Mouse (Mus musculus) brain, embryonic 14.5 days (tissue): ENCODE results near the gene Slc25a33.

Experiments used
- CTCF ChIP-seq: fragments of 200-500 bp; IDR thresholded peaks from 2 replicates; pipeline ENCODE4 v1.5.1; 2012; ENCODE audit warnings: inconsistent platforms, mild to moderate bottlenecking, moderate library complexity, borderline replicate concordance; ENCODE audit not compliant: insufficient read depth, insufficient read length; ENCODE audit errors: extremely low read depth
- POLR2A ChIP-seq: fragments of 200-500 bp; IDR thresholded peaks from 2 replicates; pipeline ENCODE4 v1.6.1; 2012; ENCODE audit warnings: mild to moderate bottlenecking, inconsistent platforms, borderline replicate concordance; ENCODE audit not compliant: poor library complexity, insufficient read depth, insufficient read length, severe bottlenecking; ENCODE audit errors: extremely low read depth

- TF ChIP-seq POLR2A (no peak), CTCF (no peak)
Observed at GRCm38 (mm10) chr4:149697506-149698196, 76.4 kb downstream of the Slc25a33 start.
